Mouse (Mus musculus) cerebellum, adult 11-12 months (tissue): ENCODE data around the gene Lamtor1.

Experiments
- DNase-seq: peaks from one replicate; pipeline ENCODE4 v3.0.0; 2022

Lamtor1 gene

DNA sequence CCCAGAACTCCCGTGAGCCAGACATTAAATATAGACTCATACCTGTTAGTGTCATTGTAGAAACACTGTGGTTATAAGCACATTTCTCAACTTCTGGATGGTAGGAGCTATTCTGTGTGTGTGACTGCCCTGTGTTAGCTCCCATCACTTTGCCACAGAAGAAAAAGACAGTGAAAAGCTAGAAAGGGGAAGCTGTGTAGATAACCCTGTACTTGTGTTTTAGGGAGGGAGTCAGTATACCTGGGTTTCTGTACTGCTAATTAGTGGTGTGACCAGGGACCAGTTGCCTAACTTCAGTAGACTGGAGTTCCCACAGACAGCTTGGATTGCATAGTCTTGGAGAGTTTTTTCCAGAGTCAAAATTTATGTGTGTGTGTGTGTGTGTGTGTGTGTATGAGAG lies 50.8 kb downstream of the Lamtor1 start:
- no peak for DNase-seq

DNA sequence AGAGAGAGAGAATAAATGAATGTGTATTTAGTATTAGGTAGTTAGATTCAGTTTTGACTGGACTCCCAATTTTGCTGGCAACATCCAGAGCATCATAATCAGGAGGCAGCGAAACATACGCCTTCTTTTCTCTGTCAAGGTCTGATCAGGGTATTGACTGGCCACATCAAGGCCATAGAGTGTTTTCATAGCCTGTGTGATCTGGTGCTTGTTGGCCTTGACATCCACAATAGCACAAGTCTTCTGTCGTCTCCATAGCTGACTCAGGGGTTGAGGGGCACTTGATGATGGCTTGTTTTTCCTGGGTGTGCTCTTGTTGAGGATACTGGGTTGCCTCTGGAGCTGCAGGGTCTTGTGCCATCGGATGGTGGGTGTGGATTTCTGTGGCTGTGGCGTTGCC lies 51.2 kb downstream of the Lamtor1 start:
- DNase-seq: no peak

GRCm38 (mm10) chr7:101962829-101963228 lies 57.1 kb downstream of the Lamtor1 start:
- DNase-seq: no peak

DNA sequence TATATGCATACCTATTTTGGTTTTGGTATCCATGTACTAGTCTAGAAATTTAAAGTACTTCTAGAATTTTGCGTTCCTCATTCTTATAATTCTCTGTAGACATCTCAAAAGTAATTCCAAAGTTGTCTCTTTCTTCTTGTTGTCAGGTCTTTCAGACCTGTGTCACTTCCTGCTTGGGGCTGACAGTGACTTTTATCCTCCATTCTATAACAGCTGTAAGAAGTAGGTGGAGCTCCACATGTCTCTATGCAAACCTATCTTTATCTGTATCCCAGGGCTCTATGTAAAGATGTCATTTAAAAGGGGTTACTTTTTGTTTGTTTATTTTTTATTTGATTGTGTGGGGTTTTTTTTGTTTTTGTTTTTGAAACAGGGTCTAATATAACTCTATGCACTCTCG lies 57.9 kb downstream of the Lamtor1 start:
- no peak for DNase-seq

- no peak for DNase-seq
These were observed 58.8 kb downstream of the Lamtor1 start for GRCm38 (mm10) chr7:101964551-101964950.

- no peak for DNase-seq
These were observed 59.9 kb downstream of the Lamtor1 start for GRCm38 (mm10) chr7:101965606-101966005.

DNA sequence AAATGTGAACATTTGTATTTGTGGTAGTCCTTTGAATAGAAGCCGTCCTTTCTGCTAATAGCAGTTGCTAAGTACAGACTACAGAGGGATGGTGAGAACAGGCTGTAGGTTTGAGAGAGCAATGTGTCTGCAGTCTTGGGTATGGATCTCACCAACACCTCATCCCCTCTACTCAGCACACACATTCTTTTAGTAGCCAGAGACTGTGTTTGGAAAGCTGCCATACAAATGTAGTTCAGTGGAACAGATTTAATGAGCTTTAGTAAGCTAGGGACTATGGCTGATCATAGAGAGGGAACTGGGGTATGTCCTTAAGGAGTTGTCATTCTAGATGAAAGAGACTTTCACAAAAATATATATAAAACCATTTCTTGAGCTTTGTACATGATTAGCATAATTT lies 61.6 kb downstream of the Lamtor1 start:
- no peak for DNase-seq

- DNase-seq: peak; percentile 36
These were observed 63.0 kb downstream of the Lamtor1 start for GRCm38 (mm10) chr7:101968751-101969150.

- DNase-seq: peak; percentile 90
These were observed 64.2 kb downstream of the Lamtor1 start for GRCm38 (mm10) chr7:101969694-101970428.

DNA sequence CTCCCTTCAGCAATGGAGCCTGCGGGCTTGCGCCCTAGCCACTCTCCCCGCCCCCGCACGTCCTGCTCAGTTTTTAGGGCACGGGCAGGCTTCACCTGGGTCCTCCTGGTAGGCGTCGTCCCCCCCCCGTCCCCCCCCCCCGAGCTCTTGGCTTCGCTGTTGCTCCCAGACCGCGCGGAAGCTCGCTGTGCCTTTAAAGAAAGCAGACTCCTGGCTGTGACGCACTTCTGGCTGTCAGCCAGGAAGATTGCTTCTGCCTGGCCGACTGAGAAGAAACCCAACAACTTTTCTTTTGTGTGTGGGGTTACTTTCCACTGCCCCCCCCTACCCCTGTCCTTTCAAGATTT lies 64.7 kb downstream of the Lamtor1 start:
- DNase-seq: no peak

DNA sequence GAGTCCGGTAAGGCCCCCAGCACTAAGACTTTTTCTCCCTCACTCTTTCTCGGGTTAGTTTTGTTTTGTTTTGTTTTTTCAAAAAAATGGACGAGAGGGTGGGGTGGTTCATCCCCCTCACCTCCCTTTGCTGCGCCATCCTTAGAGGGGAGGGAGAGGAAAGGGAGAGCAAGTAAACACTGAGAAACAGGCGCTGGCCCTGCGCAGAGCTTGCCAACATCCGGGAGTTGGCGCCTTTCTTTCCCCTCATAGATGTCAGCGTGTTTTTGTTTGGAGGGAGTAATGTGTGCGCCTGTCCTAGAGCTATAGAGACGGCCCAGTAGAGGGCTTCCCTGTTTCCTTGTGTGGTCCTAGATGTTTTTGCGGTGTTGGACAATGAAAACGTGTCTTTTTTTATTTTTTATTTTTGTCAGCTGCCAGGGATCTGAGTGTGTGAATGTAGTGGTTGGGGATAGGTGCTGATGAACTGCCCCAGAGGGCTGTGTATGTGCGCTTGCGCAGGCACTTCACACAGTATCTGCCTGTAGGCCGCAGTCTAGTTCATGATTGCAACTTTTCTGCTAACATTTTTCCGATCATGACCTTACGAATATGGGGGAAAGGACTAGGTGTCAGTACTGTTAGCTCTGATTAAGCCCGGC lies 65.2 kb downstream of the Lamtor1 start:
- DNase-seq: peak; percentile 88

GRCm38 (mm10) chr7:101971721-101972120 lies 66.0 kb downstream of the Lamtor1 start:
- DNase-seq: no peak

GRCm38 (mm10) chr7:101973730-101974129 lies 68.0 kb downstream of the Lamtor1 start:
- no peak for DNase-seq

GRCm38 (mm10) chr7:101974505-101974904 lies 68.8 kb downstream of the Lamtor1 start:
- peak; percentile 44 for DNase-seq
